In genomic region chr9:37455868-37456267, GRCm38 (mm10) we compare ENCODE assay signal across 11 mouse cellular contexts. TPM values are rescaled to one million over a fixed set of nuclear protein-coding genes. Genes with fewer than 3 reads are reported as not detected.
DNase-seq lines count a peak whose midpoint lies in the region; ATAC-seq and TF ChIP-seq lines count a peak whose summit lies in the region.
"Had no signal": no experiment of that assay in that cellular context is flagged by ENCODE, and none has a peak within 500 bp of the region (broad histone marks: within the 10 kb centered on the region; RNA-seq: fewer than 3 reads in every experiment).

No protein-coding gene starts in this region.

- no peak for DNase-seq in heart, embryonic 10.5 days (ENCODE audit: low spot score)
- DNase-seq in forebrain, postnatal 0 days = no peak
- DNase-seq in midbrain, embryonic 10.5 days (ENCODE audit: low spot score) = no peak
- DNase-seq in cerebellum, postnatal 25 days = no peak
- no peak for DNase-seq in natural killer cell, adult 2 months (ENCODE audit: low spot score in 2 of 2)
- DNase-seq in liver, embryonic 11.5 days (ENCODE audit: low spot score) = no peak
- DNase-seq: adrenal gland, postnatal 25 days; liver, embryonic 13.5 days had no signal

- no peak for TF ChIP-seq CTCF in E14TG2a.4 (conservative IDR thresholded peaks at IDR 0.05; ENCODE audit: low read length)
- TF ChIP-seq CTCF in forebrain, postnatal 0 days (IDR thresholded peaks at IDR 0.05; ENCODE audit: low read depth) = no peak

- ATAC-seq in heart, embryonic 13.5 days (ENCODE audit: extremely low read depth, insufficient number of reproducible peaks, low FRiP score, low TSS enrichment) = no peak
- ATAC-seq in forebrain, postnatal 0 days = no peak
- no peak for ATAC-seq in liver, embryonic 11.5 days (replicated peaks; ENCODE audit: low FRiP score)

- no peaks in the 10 kb centered on the region for H3K9me3 ChIP-seq in heart, embryonic 13.5 days
- no peaks in the 10 kb centered on the region for H3K9me3 ChIP-seq in heart, embryonic 10.5 days
- no peaks in the 10 kb centered on the region for H3K9me3 ChIP-seq in E14TG2a.4 (ENCODE audit: low read length)
- H3K9me3 ChIP-seq in forebrain, postnatal 0 days (ENCODE audit: low read length) = no peaks in the 10 kb centered on the region
- no peaks in the 10 kb centered on the region for H3K9me3 ChIP-seq in midbrain, embryonic 10.5 days (replicated peaks)
- no peaks in the 10 kb centered on the region for H3K9me3 ChIP-seq in liver, embryonic 11.5 days (ENCODE audit: control insufficient read depth, low read length)
- H3K9me3 ChIP-seq: liver, embryonic 13.5 days had no signal

- H3K4me2 ChIP-seq in heart, embryonic 13.5 days = peak overlapping the region; percentile 73
- peak overlapping the region; percentile 65 for H3K4me2 ChIP-seq in forebrain, postnatal 0 days (ENCODE audit: low read depth)
- no peak overlapping the region for H3K4me2 ChIP-seq in liver, embryonic 11.5 days

- H3K36me3 ChIP-seq in heart, embryonic 13.5 days = no peaks in the 10 kb centered on the region
- no peaks in the 10 kb centered on the region for H3K36me3 ChIP-seq in heart, embryonic 10.5 days
- no peaks in the 10 kb centered on the region for H3K36me3 ChIP-seq in E14TG2a.4 (ENCODE audit: insufficient read depth, low read length)
- no peaks in the 10 kb centered on the region for H3K36me3 ChIP-seq in forebrain, postnatal 0 days (ENCODE audit: insufficient read depth)
- H3K36me3 ChIP-seq in midbrain, embryonic 10.5 days = no peaks in the 10 kb centered on the region
- no peaks in the 10 kb centered on the region for H3K36me3 ChIP-seq in liver, embryonic 11.5 days (ENCODE audit: control insufficient read depth, insufficient read depth, low read length)
- H3K36me3 ChIP-seq: liver, embryonic 13.5 days had no signal

- H3K27me3 ChIP-seq in heart, embryonic 13.5 days (replicated peaks) = peaks cover 99% of the 10 kb centered on the region
- peaks cover 100% of the 10 kb centered on the region for H3K27me3 ChIP-seq in heart, embryonic 10.5 days (ENCODE audit: insufficient read depth, poor library complexity, severe bottlenecking)
- peaks cover 89% of the 10 kb centered on the region for H3K27me3 ChIP-seq in E14TG2a.4 (ENCODE audit: insufficient read depth, low read length)
- H3K27me3 ChIP-seq in forebrain, postnatal 0 days (ENCODE audit: insufficient read depth, low read length) = no peaks in the 10 kb centered on the region; the same call in 1 of the 2 replicates
- H3K27me3 ChIP-seq in midbrain, embryonic 10.5 days (ENCODE audit: low read depth, poor library complexity, severe bottlenecking) = peaks cover 100% of the 10 kb centered on the region
- H3K27me3 ChIP-seq in liver, embryonic 11.5 days (replicated peaks; ENCODE audit: control insufficient read depth, insufficient read depth, low read length) = peaks cover 98% of the 10 kb centered on the region

- WGBS in heart, embryonic 13.5 days = 3% methylated on average over 8 of the region's 8 CpGs
- WGBS in heart, embryonic 10.5 days = 2% methylated on average over 8 of the region's 8 CpGs
- 6% methylated on average over 8 of the region's 8 CpGs for WGBS in forebrain, postnatal 0 days
- 3% methylated on average over 8 of the region's 8 CpGs for WGBS in midbrain, embryonic 10.5 days
- 5% methylated on average over 8 of the region's 8 CpGs for WGBS in liver, embryonic 11.5 days

- peaks cover 31% of the 10 kb centered on the region for H3K4me1 ChIP-seq in heart, embryonic 13.5 days
- H3K4me1 ChIP-seq in heart, embryonic 10.5 days = peaks cover 21% of the 10 kb centered on the region
- peaks cover 72% of the 10 kb centered on the region for H3K4me1 ChIP-seq in E14TG2a.4 (replicated peaks; ENCODE audit: low read depth, low read length)
- peaks cover 13% of the 10 kb centered on the region; the same call in 1 of the 2 replicates for H3K4me1 ChIP-seq in forebrain, postnatal 0 days (ENCODE audit: insufficient read depth)
- H3K4me1 ChIP-seq in midbrain, embryonic 10.5 days = peaks cover 73% of the 10 kb centered on the region
- H3K4me1 ChIP-seq in liver, embryonic 11.5 days (replicated peaks; ENCODE audit: control insufficient read depth, insufficient read depth, low read length) = peaks cover 4% of the 10 kb centered on the region

- no peak overlapping the region for H3K4me3 ChIP-seq in heart, embryonic 13.5 days
- H3K4me3 ChIP-seq in heart, embryonic 10.5 days = no peak overlapping the region
- peak overlapping the region; percentile 62 for H3K4me3 ChIP-seq in E14TG2a.4 (replicated peaks; ENCODE audit: low read length)
- H3K4me3 ChIP-seq in forebrain, postnatal 0 days (ENCODE audit: low read depth, low read length) = peak overlapping the region; percentile 41; the same call in 1 of the 2 replicates
- peak overlapping the region; percentile 48 for H3K4me3 ChIP-seq in midbrain, embryonic 10.5 days
- H3K4me3 ChIP-seq in liver, embryonic 11.5 days (ENCODE audit: low read depth, low read length) = no peak overlapping the region

- H3K27ac ChIP-seq in heart, embryonic 13.5 days (replicated peaks) = no peak overlapping the region
- no peak overlapping the region for H3K27ac ChIP-seq in heart, embryonic 10.5 days
- no peak overlapping the region for H3K27ac ChIP-seq in forebrain, postnatal 0 days (ENCODE audit: low read depth, low read length)
- no peak overlapping the region for H3K27ac ChIP-seq in midbrain, embryonic 10.5 days (replicated peaks)
- H3K27ac ChIP-seq in liver, embryonic 11.5 days (ENCODE audit: low read depth, low read length) = no peak overlapping the region
- H3K27ac ChIP-seq: liver, embryonic 13.5 days had no signal

- H3K9ac ChIP-seq in heart, embryonic 13.5 days = no peak overlapping the region
- H3K9ac ChIP-seq in forebrain, postnatal 0 days = no peak overlapping the region
- H3K9ac ChIP-seq in liver, embryonic 11.5 days (ENCODE audit: low read depth, low read length) = no peak overlapping the region
- H3K9ac ChIP-seq: liver, embryonic 13.5 days had no signal

RNA-seq across cellular contexts. Expression of gene Robo3, which starts 22.8 kb away (rescaled TPM):
- polyA plus RNA-seq in heart, embryonic 13.5 days (2015; fragmentation: Nextera tagmentation; extraction: Ambion mirVana) = 0.14 and 0.17 TPM in 2 replicates
- polyA plus RNA-seq in heart, embryonic 10.5 days (2016; fragmentation: Nextera tagmentation; extraction: Ambion mirVana) = 0.06 and 0.10 TPM in 2 replicates
- total RNA-seq in forebrain, postnatal 0 days (2014; rRNA removed) = 1.2 and 1.9 TPM in 2 replicates
- polyA plus RNA-seq in forebrain, postnatal 0 days (2015; fragmentation: Nextera tagmentation; extraction: Ambion mirVana) = 0.48 and 1.5 TPM in 2 replicates
- 13.1 and 36.6 TPM in 2 replicates for polyA plus RNA-seq in midbrain, embryonic 10.5 days (2016; fragmentation: Nextera tagmentation; extraction: Ambion mirVana)
- 0.18 and 0.32 TPM in 2 replicates for polyA plus RNA-seq in liver, embryonic 11.5 days (2014; fragmentation: Nextera tagmentation; extraction: Ambion mirVana)
- total RNA-seq: heart, adult 8-10 months had no signal

RNA-seq across cellular contexts. Expression of gene Msantd2, which starts 33.3 kb away (rescaled TPM):
- 14.3 and 14.7 TPM in 2 replicates for polyA plus RNA-seq in heart, embryonic 13.5 days (2015; fragmentation: Nextera tagmentation; extraction: Ambion mirVana)
- 17.9 and 23.8 TPM in 2 replicates for polyA plus RNA-seq in heart, embryonic 10.5 days (2016; fragmentation: Nextera tagmentation; extraction: Ambion mirVana)
- 43.3 and 122 TPM in 2 replicates for total RNA-seq in forebrain, postnatal 0 days (2014; rRNA removed)
- polyA plus RNA-seq in forebrain, postnatal 0 days (2015; fragmentation: Nextera tagmentation; extraction: Ambion mirVana) = 15.3 and 19.5 TPM in 2 replicates
- 33.0 and 33.6 TPM in 2 replicates for polyA plus RNA-seq in midbrain, embryonic 10.5 days (2016; fragmentation: Nextera tagmentation; extraction: Ambion mirVana)
- polyA plus RNA-seq in liver, embryonic 11.5 days (2014; fragmentation: Nextera tagmentation; extraction: Ambion mirVana) = 13.2 and 17.7 TPM in 2 replicates

RNA-seq across cellular contexts. Expression of gene Robo4, which starts 54.2 kb away (rescaled TPM):
- 7.4 and 8.8 TPM in 2 replicates for polyA plus RNA-seq in heart, embryonic 13.5 days (2015; fragmentation: Nextera tagmentation; extraction: Ambion mirVana)
- polyA plus RNA-seq in heart, embryonic 10.5 days (2016; fragmentation: Nextera tagmentation; extraction: Ambion mirVana) = 2.0 and 4.0 TPM in 2 replicates
- total RNA-seq in forebrain, postnatal 0 days (2014; rRNA removed) = 4.1 and 9.6 TPM in 2 replicates
- polyA plus RNA-seq in forebrain, postnatal 0 days (2015; fragmentation: Nextera tagmentation; extraction: Ambion mirVana) = 3.1 and 3.3 TPM in 2 replicates
- 5.6 and 6.0 TPM in 2 replicates for polyA plus RNA-seq in midbrain, embryonic 10.5 days (2016; fragmentation: Nextera tagmentation; extraction: Ambion mirVana)
- polyA plus RNA-seq in liver, embryonic 11.5 days (2014; fragmentation: Nextera tagmentation; extraction: Ambion mirVana) = 7.6 and 8.5 TPM in 2 replicates

Comparison
In these comparisons a context has a peak if more than half of its experiments do, and no peak if none do; other contexts are left out.
1. H3K4me3 ChIP-seq: peak in E14TG2a.4 (single experiment), forebrain, postnatal 0 days (single experiment) and midbrain, embryonic 10.5 days (single experiment); none in heart, embryonic 13.5 days (single experiment), heart, embryonic 10.5 days (single experiment) and liver, embryonic 11.5 days (single experiment).